Mouse (Mus musculus): ENCODE results near the gene Gpr27. TPM values are rescaled to one million over a fixed set of nuclear protein-coding genes. Genes with fewer than 3 reads are reported as not detected.

The Gpr27 gene
- total and polyA plus RNA-seq, 2 experiments from 2014 or later: 18.8 to 71.2 TPM

DNA sequence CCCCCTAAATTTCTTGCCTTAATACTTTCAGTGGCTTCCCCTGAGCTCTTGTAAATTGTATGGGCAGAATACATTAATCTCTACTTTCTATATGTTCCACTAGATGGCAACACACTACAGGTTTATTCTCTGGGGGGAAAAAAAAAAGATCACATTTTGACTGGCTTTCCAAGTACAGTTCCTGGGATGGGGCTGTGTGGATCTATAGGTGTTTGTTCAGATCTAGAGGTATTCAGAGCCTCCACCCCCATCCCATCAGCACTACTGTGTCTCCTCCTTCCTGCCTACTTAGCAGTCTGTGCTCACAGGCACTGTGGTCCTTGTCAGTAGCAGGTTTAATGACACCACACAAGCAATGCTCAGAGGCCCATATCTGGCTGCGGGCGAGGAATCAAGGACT lies 40.1 kb upstream of the Gpr27 start:
- H3K4me3 ChIP-seq (ENCODE audit: low read length): no peak overlapping the region
- H3K9ac ChIP-seq (replicated peaks; ENCODE audit: low read length): no peak overlapping the region
- DNase-seq (ENCODE audit: low spot score): peak; percentile 58
- WGBS: 84% methylated on average over 2 of the region's 2 CpGs
- peak; percentile 56 for TF ChIP-seq CTCF (IDR thresholded peaks at IDR 0.05; ENCODE audit: low read depth)
- no peak overlapping the region for H3K27ac ChIP-seq
- no peaks in the 10 kb centered on the region for H3K27me3 ChIP-seq (ENCODE audit: insufficient read depth, low read length)
- H3K4me1 ChIP-seq (ENCODE audit: insufficient read depth, low read length): no peaks in the 10 kb centered on the region
- no peak overlapping the region for H3K4me2 ChIP-seq (ENCODE audit: low read depth, low read length)
- H3K9me3 ChIP-seq (ENCODE audit: low read length): no peaks in the 10 kb centered on the region
- 0 out of 2 replicates have a peak, but pooled peaks have one; percentile 17 for ATAC-seq
- no peaks in the 10 kb centered on the region for H3K36me3 ChIP-seq (ENCODE audit: insufficient read depth, low read length)

DNA sequence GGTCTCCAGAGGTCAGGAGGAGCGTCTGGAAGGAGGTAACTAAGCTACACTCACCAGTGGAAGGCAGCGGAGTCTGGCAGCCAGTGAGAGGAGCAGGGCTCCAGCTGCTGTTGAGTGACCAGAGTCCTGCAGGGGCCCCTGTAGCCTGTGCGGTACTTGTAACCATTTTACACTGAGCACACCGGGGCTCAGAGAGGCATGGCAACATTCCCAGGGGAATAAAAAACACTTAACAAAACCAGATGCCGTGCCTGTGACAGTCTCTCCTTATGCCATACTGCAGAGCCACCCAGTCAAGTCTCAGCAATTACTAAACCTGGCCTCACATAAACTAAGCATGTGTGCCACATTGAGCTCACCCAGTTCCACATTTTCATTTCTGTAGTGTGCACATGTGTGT lies 38.1 kb upstream of the Gpr27 start:
- Histone ChIP-seq H3K27ac (no peak overlapping the region), H3K4me3 (ENCODE audit: low read length) (no peak overlapping the region), H3K27me3 (ENCODE audit: insufficient read depth, low read length) (no peaks in the 10 kb centered on the region), H3K4me1 (ENCODE audit: insufficient read depth, low read length) (no peaks in the 10 kb centered on the region), H3K9me3 (ENCODE audit: low read length) (no peaks in the 10 kb centered on the region), H3K4me2 (ENCODE audit: low read depth, low read length) (no peak overlapping the region), H3K9ac (replicated peaks; ENCODE audit: low read length) (no peak overlapping the region), H3K36me3 (ENCODE audit: insufficient read depth, low read length) (no peaks in the 10 kb centered on the region)
- ATAC-seq (no peak), DNase-seq (ENCODE audit: low spot score) (no peak)
- 34% methylated on average over 5 of the region's 5 CpGs for WGBS
- TF ChIP-seq CTCF (IDR thresholded peaks at IDR 0.05; ENCODE audit: low read depth): no peak

GRCm38 (mm10) chr6:99655488-99655887 lies 37.0 kb upstream of the Gpr27 start:
- Histone ChIP-seq H3K27ac (no peak overlapping the region), H3K9me3 (ENCODE audit: low read length) (no peaks in the 10 kb centered on the region), H3K4me3 (ENCODE audit: low read length) (no peak overlapping the region), H3K9ac (replicated peaks; ENCODE audit: low read length) (no peak overlapping the region), H3K4me2 (ENCODE audit: low read depth, low read length) (no peak overlapping the region), H3K27me3 (ENCODE audit: insufficient read depth, low read length) (no peaks in the 10 kb centered on the region), H3K36me3 (ENCODE audit: insufficient read depth, low read length) (no peaks in the 10 kb centered on the region), H3K4me1 (ENCODE audit: insufficient read depth, low read length) (peaks cover 2% of the 10 kb centered on the region; the same call in 1 of the 2 replicates)
- DNase-seq (ENCODE audit: low spot score) (no peak), ATAC-seq (no peak)
- WGBS: 57% methylated on average over 7 of the region's 7 CpGs
- TF ChIP-seq CTCF (IDR thresholded peaks at IDR 0.05; ENCODE audit: low read depth): no peak

- DNase-seq (ENCODE audit: low spot score) (no peak), ATAC-seq (no peak)
- H3K36me3 ChIP-seq (ENCODE audit: insufficient read depth, low read length): no peaks in the 10 kb centered on the region
- H3K27me3 ChIP-seq (ENCODE audit: insufficient read depth, low read length): no peaks in the 10 kb centered on the region
- H3K27ac ChIP-seq: no peak overlapping the region
- H3K4me3 ChIP-seq (ENCODE audit: low read length): no peak overlapping the region
- H3K9me3 ChIP-seq (ENCODE audit: low read length): no peaks in the 10 kb centered on the region
- 92% methylated on average over 2 of the region's 2 CpGs for WGBS
- TF ChIP-seq CTCF (IDR thresholded peaks at IDR 0.05; ENCODE audit: low read depth): no peak
- H3K9ac ChIP-seq (replicated peaks; ENCODE audit: low read length): no peak overlapping the region
- H3K4me2 ChIP-seq (ENCODE audit: low read depth, low read length): no peak overlapping the region
- peaks cover 4% of the 10 kb centered on the region; the same call in 1 of the 2 replicates for H3K4me1 ChIP-seq (ENCODE audit: insufficient read depth, low read length)
These were observed 36.4 kb upstream of the Gpr27 start for GRCm38 (mm10) chr6:99656088-99656487.

GRCm38 (mm10) chr6:99658586-99658985 lies 33.9 kb upstream of the Gpr27 start:
- H3K9me3 ChIP-seq (ENCODE audit: low read length): no peaks in the 10 kb centered on the region
- WGBS: 77% methylated on average over 10 of the region's 10 CpGs
- H3K4me3 ChIP-seq (ENCODE audit: low read length): no peak overlapping the region
- H3K27me3 ChIP-seq (ENCODE audit: insufficient read depth, low read length): no peaks in the 10 kb centered on the region
- H3K9ac ChIP-seq (replicated peaks; ENCODE audit: low read length): no peak overlapping the region
- ATAC-seq: no peak
- no peak overlapping the region for H3K4me2 ChIP-seq (ENCODE audit: low read depth, low read length)
- no peak for DNase-seq (ENCODE audit: low spot score)
- H3K4me1 ChIP-seq (ENCODE audit: insufficient read depth, low read length): peaks cover 4% of the 10 kb centered on the region; the same call in 1 of the 2 replicates
- H3K27ac ChIP-seq: no peak overlapping the region
- no peaks in the 10 kb centered on the region for H3K36me3 ChIP-seq (ENCODE audit: insufficient read depth, low read length)
- TF ChIP-seq CTCF (IDR thresholded peaks at IDR 0.05; ENCODE audit: low read depth): no peak

DNA sequence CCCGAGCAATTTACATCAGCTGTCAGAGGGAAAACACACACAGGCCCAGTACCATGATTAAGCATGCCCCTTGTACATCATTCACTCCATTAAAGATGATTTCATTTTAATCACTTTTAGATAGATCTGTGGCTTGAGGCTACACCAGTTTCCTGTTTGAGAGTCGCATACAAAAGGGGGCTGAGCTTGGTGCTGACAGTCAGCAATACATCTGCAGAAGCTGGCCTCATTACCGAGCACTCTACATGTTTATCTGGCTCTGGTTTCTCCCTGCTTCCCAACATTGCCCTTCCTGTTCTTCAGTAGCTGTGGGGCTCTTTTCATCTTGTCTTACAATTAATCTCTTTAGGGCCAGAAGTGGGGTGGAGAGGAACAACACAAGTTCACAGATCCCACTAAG lies 32.0 kb upstream of the Gpr27 start:
- no peak for ATAC-seq
- Histone ChIP-seq H3K27ac (no peak overlapping the region), H3K27me3 (ENCODE audit: insufficient read depth, low read length) (no peaks in the 10 kb centered on the region), H3K9me3 (ENCODE audit: low read length) (no peaks in the 10 kb centered on the region), H3K4me3 (ENCODE audit: low read length) (no peak overlapping the region), H3K4me2 (ENCODE audit: low read depth, low read length) (no peak overlapping the region), H3K9ac (replicated peaks; ENCODE audit: low read length) (no peak overlapping the region), H3K4me1 (ENCODE audit: insufficient read depth, low read length) (peaks cover 4% of the 10 kb centered on the region; the same call in 1 of the 2 replicates), H3K36me3 (ENCODE audit: insufficient read depth, low read length) (no peaks in the 10 kb centered on the region)
- no peak for TF ChIP-seq CTCF (IDR thresholded peaks at IDR 0.05; ENCODE audit: low read depth)
- 52% methylated on average over 3 of the region's 3 CpGs for WGBS
- no peak for DNase-seq (ENCODE audit: low spot score)

DNA sequence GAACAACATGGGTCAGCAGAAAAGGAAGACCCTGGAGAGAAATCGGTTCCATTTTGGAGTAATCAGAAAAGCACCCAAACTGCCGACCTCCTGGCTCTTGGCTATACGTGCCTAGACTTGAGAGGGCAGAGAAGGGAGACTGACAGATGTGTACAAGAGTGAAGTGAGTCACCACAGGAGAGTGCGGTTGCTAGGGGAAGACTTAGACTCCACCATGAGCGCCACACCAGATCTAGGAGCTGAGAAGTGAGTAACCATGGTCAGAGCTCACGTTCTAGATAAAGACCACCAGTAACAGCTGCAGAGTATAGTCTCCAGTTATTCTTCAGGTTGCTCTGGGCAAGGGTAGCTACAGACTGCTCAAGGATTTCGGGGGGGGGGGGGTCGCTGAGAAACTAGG lies 29.2 kb upstream of the Gpr27 start:
- no peak for DNase-seq (ENCODE audit: low spot score)
- 76% methylated on average over 8 of the region's 8 CpGs for WGBS
- Histone ChIP-seq H3K9ac (replicated peaks; ENCODE audit: low read length) (no peak overlapping the region), H3K27me3 (ENCODE audit: insufficient read depth, low read length) (no peaks in the 10 kb centered on the region), H3K36me3 (ENCODE audit: insufficient read depth, low read length) (no peaks in the 10 kb centered on the region), H3K9me3 (ENCODE audit: low read length) (no peaks in the 10 kb centered on the region), H3K4me1 (ENCODE audit: insufficient read depth, low read length) (peaks cover 13% of the 10 kb centered on the region), H3K4me2 (ENCODE audit: low read depth, low read length) (no peak overlapping the region), H3K27ac (no peak overlapping the region), H3K4me3 (ENCODE audit: low read length) (no peak overlapping the region)
- no peak for ATAC-seq
- TF ChIP-seq CTCF (IDR thresholded peaks at IDR 0.05; ENCODE audit: low read depth): no peak

All from hindbrain, postnatal 0 days (tissue).